Mouse (Mus musculus) adrenal gland (tissue): Measurements from ENCODE around the gene Fto.

ENCODE experiments used
- intact Hi-C: fragments of 180-260 bp; cut with DNase I; formaldehyde crosslinking; loops from one replicate; pipeline ENCODE4 v1.15.1; 2025
- long read RNA-seq, 2 experiments: library from polyadenylated mRNA; unstranded; transcript quantifications; one replicate each; pipeline ENCODE4 v2.0.0; 2020; ENCODE audit warnings: borderline replicate concordance in 1 of 2; ENCODE audit not compliant: insufficient replicate concordance in 1 of 2

Gene Fto
- long read RNA-seq, experiment 1, partial matches to known transcripts: 1 of 12 reads
- long read RNA-seq, experiment 1, other reads (novel, unspliced or antisense): 5 of 12 reads
- long read RNA-seq, experiment 2, transcript Fto-201 (9 exons, 3,564 nt): major isoform, 5 of 17 reads
- long read RNA-seq, experiment 2, partial matches to known transcripts: 0 of 17 reads
- long read RNA-seq, experiment 2, other reads (novel, unspliced or antisense): 10 of 17 reads

- intact Hi-C loops: no loop called here
Measured at GRCm38 (mm10) chr8:91312835-91313832, at the start of gene Fto, which contains the start of gene Rpgrip1l. Gene Fto, plus strand, starts transcription at chr8:91313525. Gene Rpgrip1l, minus strand, starts transcription at chr8:91313262.

- intact Hi-C loops: no loop called here
Measured at GRCm38 (mm10) chr8:91263939-91264338, 49.4 kb upstream of the Fto start.

DNA sequence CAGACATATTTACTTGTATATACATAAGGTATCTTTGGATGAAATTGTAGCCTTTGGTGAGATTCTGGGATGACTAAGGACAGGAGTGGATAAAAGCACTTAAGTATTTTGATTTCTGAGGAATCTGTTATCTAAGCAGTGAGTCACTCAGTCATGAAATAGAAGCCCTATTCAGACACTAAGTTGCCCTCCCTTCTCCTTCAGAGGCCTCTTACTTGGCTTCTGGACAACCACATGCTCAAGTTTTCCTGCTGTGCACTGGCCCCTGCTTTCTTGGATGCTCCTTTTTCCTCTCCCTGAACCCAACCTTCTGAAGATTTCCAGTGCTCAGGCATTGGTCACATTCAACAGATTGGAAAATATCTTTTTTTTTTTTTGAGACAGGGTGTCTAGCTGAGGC, 48.8 kb upstream of the Fto start:
- intact Hi-C loops: no loop called here

DNA sequence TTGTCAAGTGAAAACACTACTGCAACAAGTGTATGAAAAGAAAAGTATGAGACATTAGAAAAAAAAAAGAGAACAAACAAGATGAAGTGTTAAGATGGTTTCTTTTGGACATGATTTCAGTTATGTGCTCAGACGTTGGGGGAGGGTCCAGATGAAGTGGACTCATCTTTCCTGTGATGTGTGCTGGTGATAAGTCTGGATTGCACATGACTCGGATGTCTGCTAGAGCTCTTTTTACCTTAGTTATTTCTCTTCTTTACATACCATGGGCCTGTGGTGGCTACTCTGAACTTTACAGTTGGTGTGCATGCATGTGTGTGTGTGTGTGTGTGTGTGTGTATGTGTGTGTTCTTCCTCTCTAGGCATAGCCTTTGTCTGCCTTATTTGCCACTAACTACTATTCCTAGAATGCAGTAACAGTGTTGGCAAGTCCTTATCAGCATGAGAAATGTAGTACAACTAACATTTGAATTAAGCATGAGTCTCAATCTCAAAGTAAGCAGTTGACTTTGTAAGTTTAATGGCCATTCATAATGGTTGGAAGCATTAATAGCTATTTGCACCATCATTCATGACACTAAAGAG, 43.9 kb upstream of the Fto start:
- intact Hi-C loops: no loop called here

- intact Hi-C loops: no loop called here
Measured at GRCm38 (mm10) chr8:91273493-91273892, 39.8 kb upstream of the Fto start.

GRCm38 (mm10) chr8:91276337-91276736, 37.0 kb upstream of the Fto start:
- intact Hi-C loops: no loop called here

- intact Hi-C loops: no loop called here
Measured at GRCm38 (mm10) chr8:91278060-91278459, 35.3 kb upstream of the Fto start.

DNA sequence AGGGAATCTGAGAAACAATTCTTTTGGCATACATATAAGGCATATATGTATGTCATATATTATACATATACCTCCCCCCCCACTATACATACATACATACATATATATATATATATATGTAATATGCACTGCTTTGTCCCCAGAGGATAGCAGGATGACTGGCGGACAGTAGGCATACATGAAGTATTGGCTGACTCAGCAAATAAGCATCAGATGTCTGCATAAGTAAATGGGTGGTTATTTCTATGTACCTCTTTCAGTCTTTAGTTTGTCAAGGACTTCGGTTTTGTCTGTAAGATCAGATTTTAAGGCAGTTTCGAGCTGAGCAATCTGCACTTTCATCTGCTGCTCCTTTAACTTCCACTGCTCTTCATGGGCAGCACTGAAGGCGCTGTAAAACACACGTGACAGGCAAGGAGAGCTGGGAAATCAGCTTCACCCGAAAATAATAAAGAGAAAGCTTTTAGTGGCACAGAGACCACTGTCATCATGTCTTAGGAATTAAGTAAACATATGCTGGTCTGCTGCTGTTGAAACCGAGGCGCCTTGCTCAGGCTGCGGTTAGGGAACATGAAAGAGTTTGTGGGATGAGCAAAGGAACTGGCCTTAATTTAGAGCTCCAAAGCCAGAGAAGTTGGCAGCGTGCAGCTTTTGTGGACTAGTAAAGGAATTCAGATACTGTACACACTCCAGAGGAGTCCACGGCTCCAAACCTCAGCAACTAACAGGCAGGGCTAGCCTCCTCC, 32.7 kb upstream of the Fto start:
- intact Hi-C loops: no loop called here

DNA sequence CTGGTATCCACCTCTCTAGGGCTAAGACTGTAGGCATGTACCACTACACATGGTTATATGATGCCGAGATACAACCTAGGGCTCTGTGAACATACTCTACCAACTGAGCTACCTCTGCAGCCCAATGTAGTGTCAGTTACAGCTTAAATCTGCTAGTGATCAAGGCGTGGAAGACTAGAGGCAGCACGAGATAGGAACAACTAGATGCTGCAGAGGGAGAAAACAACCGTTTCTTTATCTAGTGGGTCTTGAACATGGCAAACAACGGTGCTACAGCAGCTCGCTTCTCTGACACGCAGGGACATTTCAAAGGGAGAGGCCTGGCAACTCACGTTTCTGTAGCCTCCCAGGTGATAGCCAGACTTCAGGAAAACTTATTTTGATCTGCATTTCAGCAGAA, 31.8 kb upstream of the Fto start:
- intact Hi-C loops: no loop called here

- intact Hi-C loops: no loop called here
Measured at GRCm38 (mm10) chr8:91282655-91283054, 30.7 kb upstream of the Fto start.

DNA sequence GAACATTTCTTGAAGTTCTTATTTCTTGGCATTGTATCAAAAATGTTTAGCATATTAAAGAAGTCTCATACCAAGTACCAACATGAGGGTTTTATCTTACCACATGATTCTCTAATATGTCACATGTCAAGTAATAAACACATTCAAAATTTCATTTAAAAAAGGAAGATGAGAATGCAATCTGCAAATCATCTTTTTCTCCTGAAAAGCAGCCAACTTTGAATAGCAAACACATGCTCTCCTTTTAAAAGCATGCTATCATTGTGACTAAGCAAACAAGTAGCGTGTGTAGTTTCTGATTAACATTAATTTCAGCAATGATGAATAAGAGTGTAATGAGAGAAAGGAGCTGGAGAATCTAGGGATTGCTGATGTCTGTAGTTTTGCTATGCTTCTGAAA, 29.5 kb upstream of the Fto start:
- intact Hi-C loops: no loop called here

- intact Hi-C loops: no loop called here
Measured at GRCm38 (mm10) chr8:91286237-91286636, 27.1 kb upstream of the Fto start.

DNA sequence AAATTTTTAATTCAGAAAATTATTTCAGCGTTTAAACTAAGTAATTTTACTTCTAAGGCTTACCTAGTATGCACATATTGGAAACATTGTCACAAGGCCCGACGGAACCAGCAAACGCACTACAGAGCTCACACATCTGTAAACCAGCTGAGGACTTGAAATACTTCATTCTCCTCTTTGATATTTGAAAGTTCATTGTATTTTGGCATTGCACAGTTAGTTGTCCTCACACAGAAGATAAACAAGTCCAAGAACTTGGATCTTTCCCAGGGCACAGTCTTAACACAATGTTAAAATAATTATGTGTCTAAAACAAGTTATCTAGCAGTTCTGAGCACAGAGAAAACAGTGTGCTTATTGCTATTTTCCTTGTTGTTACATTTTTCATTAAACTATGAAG, 22.7 kb upstream of the Fto start:
- intact Hi-C loops: no loop called here

DNA sequence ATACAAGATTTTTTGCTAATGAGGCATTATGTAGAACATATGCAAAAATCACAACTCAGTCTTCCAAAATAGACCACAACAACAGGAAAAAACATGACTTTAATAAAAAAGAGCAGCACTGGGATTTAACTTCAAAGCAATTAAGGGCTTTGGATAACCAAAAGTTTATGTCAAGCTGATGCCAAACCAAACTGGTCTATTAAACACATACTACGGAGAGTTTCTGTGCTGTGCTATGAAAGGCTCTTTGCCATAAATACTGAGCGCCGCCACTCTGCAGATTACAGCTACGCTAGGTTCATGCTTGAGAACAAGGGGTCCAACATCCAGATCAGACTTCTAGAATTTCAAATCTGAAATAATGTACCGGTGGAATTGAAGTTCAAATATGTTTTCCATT, 17.5 kb upstream of the Fto start:
- intact Hi-C loops: no loop called here

DNA sequence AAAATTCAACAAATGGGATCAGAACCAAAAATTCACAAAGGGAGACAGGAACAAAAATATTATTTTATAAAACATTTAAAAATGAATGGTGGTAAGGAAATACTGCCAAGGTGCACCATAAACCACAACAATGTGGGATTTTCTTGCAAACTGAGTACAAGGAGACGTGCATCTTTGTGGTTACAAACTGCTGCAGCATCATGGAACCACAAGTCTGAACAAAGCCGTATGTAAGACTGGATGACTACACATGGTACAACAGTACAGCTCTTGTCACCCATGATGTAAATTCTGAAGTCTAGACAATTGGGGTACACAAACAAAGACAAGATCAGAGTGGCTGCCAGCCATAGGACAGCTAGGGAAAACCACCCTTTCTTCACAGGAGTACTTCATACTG, 14.7 kb upstream of the Fto start:
- intact Hi-C loops: no loop called here

- intact Hi-C loops: no loop called here
Measured at GRCm38 (mm10) chr8:91304481-91305386, 8.6 kb upstream of the Fto start.

DNA sequence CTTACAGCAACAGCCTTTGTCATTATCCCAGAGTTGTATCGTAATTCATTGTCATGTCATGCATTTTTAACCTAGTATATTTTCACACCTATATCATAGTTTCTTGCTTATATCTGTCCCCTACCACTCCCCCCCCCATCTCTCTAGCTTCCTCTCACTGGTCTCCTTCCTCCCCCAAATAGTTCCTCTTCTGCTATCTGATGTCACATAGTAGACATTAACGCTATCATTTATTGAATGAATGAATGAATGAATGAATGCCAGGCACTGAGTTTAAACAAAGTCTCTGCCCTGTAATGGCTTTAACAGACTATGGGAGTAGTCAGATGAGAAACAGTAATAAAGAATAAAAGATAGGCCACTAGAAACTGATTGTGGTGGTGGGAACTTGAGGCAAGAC, 983 bp upstream of the Fto start:
- intact Hi-C loops: no loop called here

DNA sequence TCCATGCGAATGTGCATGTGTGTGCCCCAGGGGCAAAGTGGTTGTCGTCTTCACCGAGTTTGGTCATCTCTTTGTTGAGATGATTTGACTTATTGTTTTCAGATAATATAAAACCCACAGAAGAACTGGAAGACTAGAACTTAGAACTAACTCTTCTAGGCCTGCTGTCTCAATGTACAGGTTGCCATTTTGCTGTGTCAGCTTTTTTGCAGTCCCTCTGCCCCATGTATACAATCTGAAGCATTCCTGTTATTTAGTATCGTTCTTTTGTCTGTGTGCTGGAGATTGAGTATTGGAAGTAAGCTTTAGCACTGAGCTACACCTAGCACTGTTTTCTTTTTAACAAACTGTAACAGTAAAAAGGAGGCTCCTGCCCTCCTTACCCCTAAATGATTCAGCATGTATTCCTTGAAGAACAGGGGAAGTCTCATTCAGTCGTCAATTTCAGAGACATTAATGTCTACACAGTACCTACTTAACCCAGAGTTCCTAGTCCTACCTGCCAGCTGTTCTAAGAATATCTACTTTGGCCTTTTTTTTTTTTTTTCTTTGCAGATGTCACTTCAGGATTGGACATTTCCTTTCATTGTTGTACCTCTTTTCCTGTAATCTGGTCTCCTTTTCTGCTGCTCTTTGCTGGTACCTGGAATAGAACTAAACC, 4.4 kb downstream of the Fto start:
- intact Hi-C loops: no loop called here

DNA sequence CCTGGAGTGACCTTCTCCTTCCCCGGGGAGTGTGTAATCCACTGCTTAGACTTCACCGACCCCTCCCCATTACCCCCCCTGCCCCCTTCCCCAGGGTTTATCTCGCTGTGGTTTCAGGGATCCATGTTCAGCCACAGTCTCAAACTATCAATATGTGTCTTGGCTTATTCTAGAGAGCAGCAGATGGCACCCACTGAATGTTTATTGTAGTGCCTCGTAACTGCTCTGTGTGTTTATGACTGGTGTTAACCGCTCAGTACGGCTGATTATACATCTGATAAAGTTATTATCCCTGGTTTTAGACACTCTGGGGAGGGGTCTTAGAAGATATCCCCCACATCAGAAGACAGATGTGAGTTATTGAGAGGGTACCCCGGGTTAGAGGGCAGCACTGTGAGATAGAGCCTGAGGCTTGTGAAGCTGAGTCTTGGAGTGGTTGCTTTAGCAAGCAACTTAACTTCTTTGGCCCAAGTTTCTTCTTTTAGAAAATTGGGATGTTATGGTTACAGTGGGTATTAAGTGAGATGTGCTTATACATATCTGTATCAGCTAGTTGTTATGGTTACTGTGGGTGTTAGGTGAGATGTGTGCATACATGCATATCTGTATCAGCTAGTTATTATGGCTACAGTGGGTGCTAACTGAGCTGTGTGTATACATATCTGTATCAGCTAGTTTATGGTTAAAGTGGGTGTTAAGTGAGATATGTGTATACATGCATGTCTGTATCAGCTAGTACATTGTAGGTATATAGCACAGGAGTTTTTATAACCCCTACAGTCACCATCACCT, 5.8 kb downstream of the Fto start:
- intact Hi-C loops: no loop called here
